Mouse (Mus musculus) liver, embryonic 14.5 days (tissue): ENCODE measurements around the gene Tmem40. TPM values are rescaled to one million over a fixed set of nuclear protein-coding genes. Genes with fewer than 3 reads are reported as not detected.

ENCODE experiments used
- ATAC-seq: fragments of 200-750 bp; cut with Nextera tagmentation; 2 replicates; pipeline ENCODE4 v1.8.0; 2017; ENCODE audit warnings: moderate number of reproducible peaks, mild to moderate bottlenecking, moderate library complexity; ENCODE audit not compliant: insufficient read depth
- DNase-seq, 3 experiments: peaks; one replicate each; pipeline ENCODE4 v3.0.0-alpha.2; 2012 to 2013; ENCODE audit warnings: low read depth in 3 of 3, low spot score in 3 of 3
- H3K27ac ChIP-seq: fragments of 300-500 bp; sonication (generic); 2 replicates; pipeline ENCODE4 v1.5.1; 2014; ENCODE audit warnings: moderate library complexity, mild to moderate bottlenecking, control low read depth, inconsistent platforms
- H3K27me3 ChIP-seq: fragments of 300-500 bp; sonication (generic); 2 replicates; pipeline ENCODE4 v1.6.1; 2014; ENCODE audit warnings: mild to moderate bottlenecking, low read length, moderate library complexity; ENCODE audit not compliant: control insufficient read depth, insufficient read depth
- H3K36me3 ChIP-seq: fragments of 300-500 bp; sonication (generic); replicated peaks from 2 replicates; pipeline ENCODE4 v1.6.1; 2014; ENCODE audit warnings: low read depth; ENCODE audit not compliant: control insufficient read depth, insufficient read depth
- H3K4me1 ChIP-seq, 2 experiments: fragments of 200-500 bp in 1 of 2; fragments of 300-500 bp in 1 of 2; sonication (generic) in 1 of 2; replicated peaks; 2 replicates each; pipeline ENCODE4 v1.6.1; 2012 to 2014; ENCODE audit warnings: antibody characterized with exemption in 1 of 2, inconsistent platforms in 1 of 2, low read length in 1 of 2; ENCODE audit not compliant: control insufficient read depth in 2 of 2, insufficient read depth in 2 of 2
- H3K4me2 ChIP-seq: fragments of 300-500 bp; sonication (generic); 2 replicates; pipeline ENCODE4 v1.6.1; 2014; ENCODE audit warnings: low read depth, mild to moderate bottlenecking, control low read depth, moderate library complexity
- H3K4me3 ChIP-seq, 2 experiments: fragments of 200-500 bp in 1 of 2; fragments of 300-500 bp in 1 of 2; sonication (generic) in 1 of 2; 2 replicates each; pipeline ENCODE4 v1.5.1; 2012 to 2014; ENCODE audit warnings: low read depth in 2 of 2, low read length in 2 of 2, mild to moderate bottlenecking in 2 of 2, control low read depth in 1 of 2, inconsistent platforms in 1 of 2, moderate library complexity in 1 of 2; ENCODE audit not compliant: insufficient read depth in 1 of 2
- H3K9ac ChIP-seq: fragments of 300-500 bp; sonication (generic); replicated peaks from 2 replicates; pipeline ENCODE4 v1.6.1; 2014; ENCODE audit warnings: mild to moderate bottlenecking, control low read depth, moderate library complexity
- H3K9me3 ChIP-seq: fragments of 300-500 bp; sonication (generic); 2 replicates; pipeline ENCODE4 v1.6.1; 2016; ENCODE audit warnings: low read length, mixed read lengths; ENCODE audit not compliant: control insufficient read depth
- CTCF ChIP-seq: IDR thresholded peaks from 2 replicates; pipeline ENCODE4 v1.5.1; 2016; ENCODE audit warnings: antibody characterized with exemption, low read depth, control low read depth
- EP300 ChIP-seq: IDR thresholded peaks from 2 replicates; pipeline ENCODE4 v1.6.1; 2016; ENCODE audit warnings: antibody characterized with exemption, low read depth
- WGBS: fragments of 180-500 bp; shearing (Covaris S2); extraction: QIAGEN DNeasy Blood & Tissue Kit; methylation state at CpG from one replicate; pipeline ENCODE4 v1.1.7; 2014; ENCODE audit not compliant: insufficient replicate concordance; 5-methylcytosine and 5-hydroxymethylcytosine counted together
- polyA plus RNA-seq, 2 experiments: library from polyadenylated mRNA; depleted of rRNA in 1 of 2; stranded (reverse) in 1 of 2; unstranded in 1 of 2; fragments of >200 nt; fragmentation: Nextera tagmentation in 1 of 2; extraction: Ambion mirVana in 1 of 2; gene quantifications; 2 replicates each; pipeline versions ENCODE4 v1.2.1 to v1.2.3; 2012 to 2014

The Tmem40 gene
- polyA plus RNA-seq, 2 experiments = 19.4 to 19.8 TPM

GRCm38 (mm10) chr6:115792691-115793215, 30.5 kb upstream of the Tmem40 start:
- ATAC-seq (no peak), DNase-seq (no peak)
- no peak overlapping the region for H3K9ac ChIP-seq
- no peaks in the 10 kb centered on the region for H3K36me3 ChIP-seq
- H3K27me3 ChIP-seq = no peaks in the 10 kb centered on the region
- H3K27ac ChIP-seq = no peak overlapping the region
- H3K9me3 ChIP-seq = no peaks in the 10 kb centered on the region
- WGBS = 81% methylated on average over 21 of the region's 21 CpGs
- no peak overlapping the region for H3K4me2 ChIP-seq
- TF ChIP-seq CTCF (no peak), EP300 (no peak)
- H3K4me1 ChIP-seq = no peaks in the 10 kb centered on the region
- no peak overlapping the region for H3K4me3 ChIP-seq

GRCm38 (mm10) chr6:115791842-115792686, 29.9 kb upstream of the Tmem40 start:
- Histone ChIP-seq H3K9ac (no peak overlapping the region), H3K36me3 (no peaks in the 10 kb centered on the region), H3K4me1 (no peaks in the 10 kb centered on the region), H3K4me2 (no peak overlapping the region), H3K27ac (no peak overlapping the region), H3K9me3 (no peaks in the 10 kb centered on the region), H3K4me3 (no peak overlapping the region), H3K27me3 (no peaks in the 10 kb centered on the region)
- no peak for ATAC-seq
- no peak for TF ChIP-seq EP300
- no peak for TF ChIP-seq CTCF
- DNase-seq = no peak
- WGBS = 75% methylated on average over 34 of the region's 34 CpGs

GRCm38 (mm10) chr6:115791016-115791415, 28.8 kb upstream of the Tmem40 start:
- Histone ChIP-seq H3K27ac (no peak overlapping the region), H3K27me3 (no peaks in the 10 kb centered on the region), H3K4me1 (no peaks in the 10 kb centered on the region), H3K4me3 (no peak overlapping the region), H3K9ac (no peak overlapping the region), H3K36me3 (no peaks in the 10 kb centered on the region), H3K9me3 (no peaks in the 10 kb centered on the region), H3K4me2 (no peak overlapping the region)
- ATAC-seq = no peak
- 71% methylated on average over 10 of the region's 10 CpGs for WGBS
- no peak for TF ChIP-seq EP300
- TF ChIP-seq CTCF = 0 out of 2 replicates have a peak, but pooled peaks have one; percentile 4
- no peak for DNase-seq

GRCm38 (mm10) chr6:115782781-115783180, 20.6 kb upstream of the Tmem40 start:
- 79% methylated on average over 3 of the region's 3 CpGs for WGBS
- no peak for TF ChIP-seq CTCF
- no peak overlapping the region for H3K27ac ChIP-seq
- H3K9ac ChIP-seq = no peak overlapping the region
- H3K9me3 ChIP-seq = no peaks in the 10 kb centered on the region
- H3K4me1 ChIP-seq = no peaks in the 10 kb centered on the region
- DNase-seq = no peak
- H3K36me3 ChIP-seq = no peaks in the 10 kb centered on the region; the same call in 1 of the 2 replicates
- ATAC-seq = no peak
- H3K27me3 ChIP-seq = no peaks in the 10 kb centered on the region
- H3K4me2 ChIP-seq = no peak overlapping the region
- no peak overlapping the region for H3K4me3 ChIP-seq

- peaks cover 3 to 11% of the 10 kb centered on the region in 2 experiments; a peak in 3 of 4 replicates for H3K4me1 ChIP-seq
- no peak for ATAC-seq
- H3K27me3 ChIP-seq = no peaks in the 10 kb centered on the region
- H3K27ac ChIP-seq = no peak overlapping the region
- H3K4me3 ChIP-seq = no peak overlapping the region
- H3K4me2 ChIP-seq = peak overlapping the region; percentile 13; the same call in 1 of the 2 replicates
- H3K36me3 ChIP-seq = no peaks in the 10 kb centered on the region; the same call in 1 of the 2 replicates
- no peak overlapping the region for H3K9ac ChIP-seq
- no peak for TF ChIP-seq EP300
- 41% methylated on average over 9 of the region's 9 CpGs for WGBS
- no peak for DNase-seq
- H3K9me3 ChIP-seq = no peaks in the 10 kb centered on the region
Measured at GRCm38 (mm10) chr6:115776363-115776762, 14.2 kb upstream of the Tmem40 start.
